Mouse (Mus musculus) heart, embryonic 16.5 days (tissue): ENCODE results near the gene Raver2. TPM values are rescaled to one million over a fixed set of nuclear protein-coding genes. Genes with fewer than 3 reads are reported as not detected.
A peak's percentile ranks its signal among the peaks of the same experiment; 100 is the strongest.

Experiments used
- ATAC-seq: fragments of 200-750 bp; cut with Nextera tagmentation; replicated peaks from 2 replicates; pipeline ENCODE4 v1.8.0; 2017; ENCODE audit warnings: moderate number of reproducible peaks; ENCODE audit not compliant: insufficient read depth, low FRiP score; ENCODE audit errors: extremely low read depth
- H3K27ac ChIP-seq: fragments of 300-500 bp; sonication (generic); 2 replicates; pipeline ENCODE4 v1.5.1; 2014; ENCODE audit warnings: mild to moderate bottlenecking, low read length, control low read depth, moderate library complexity
- H3K27me3 ChIP-seq: fragments of 300-500 bp; sonication (generic); 2 replicates; pipeline ENCODE4 v1.6.1; 2014; ENCODE audit warnings: low read length, mixed read lengths; ENCODE audit not compliant: control insufficient read depth, insufficient read depth
- H3K36me3 ChIP-seq: fragments of 300-500 bp; sonication (generic); 2 replicates; pipeline ENCODE4 v1.6.1; 2014; ENCODE audit not compliant: control insufficient read depth, insufficient read depth
- H3K4me1 ChIP-seq: fragments of 300-500 bp; sonication (generic); 2 replicates; pipeline ENCODE4 v1.6.1; 2014; ENCODE audit warnings: low read length, mixed read lengths; ENCODE audit not compliant: control insufficient read depth, insufficient read depth
- H3K4me2 ChIP-seq: fragments of 300-500 bp; sonication (generic); 2 replicates; pipeline ENCODE4 v1.6.1; 2014; ENCODE audit warnings: low read depth, mild to moderate bottlenecking, control low read depth, low read length
- H3K4me3 ChIP-seq: fragments of 300-500 bp; sonication (generic); 2 replicates; pipeline ENCODE4 v1.5.1; 2014; ENCODE audit warnings: mild to moderate bottlenecking, control low read depth, low read length
- H3K9ac ChIP-seq: fragments of 300-500 bp; sonication (generic); 2 replicates; pipeline ENCODE4 v1.6.1; 2014; ENCODE audit warnings: low read length, control low read depth
- H3K9me3 ChIP-seq: fragments of 300-500 bp; sonication (generic); replicated peaks from 2 replicates; pipeline ENCODE4 v1.6.1; 2016; ENCODE audit warnings: low read length; ENCODE audit not compliant: control insufficient read depth
- WGBS: fragments of 180-500 bp; shearing (Covaris S2); extraction: QIAGEN DNeasy Blood & Tissue Kit; methylation state at CpG from one replicate; pipeline ENCODE4 v1.1.7; 2014; 5-methylcytosine and 5-hydroxymethylcytosine counted together
- polyA plus RNA-seq: library from polyadenylated mRNA; unstranded; fragments of >200 nt; fragmentation: Nextera tagmentation; extraction: Ambion mirVana; gene quantifications from 2 replicates; pipeline ENCODE4 v1.2.1, GENCODE M21; 2015

The Raver2 gene
- polyA plus RNA-seq, 1 experiment from 2014 or later: 4.2 TPM

DNA sequence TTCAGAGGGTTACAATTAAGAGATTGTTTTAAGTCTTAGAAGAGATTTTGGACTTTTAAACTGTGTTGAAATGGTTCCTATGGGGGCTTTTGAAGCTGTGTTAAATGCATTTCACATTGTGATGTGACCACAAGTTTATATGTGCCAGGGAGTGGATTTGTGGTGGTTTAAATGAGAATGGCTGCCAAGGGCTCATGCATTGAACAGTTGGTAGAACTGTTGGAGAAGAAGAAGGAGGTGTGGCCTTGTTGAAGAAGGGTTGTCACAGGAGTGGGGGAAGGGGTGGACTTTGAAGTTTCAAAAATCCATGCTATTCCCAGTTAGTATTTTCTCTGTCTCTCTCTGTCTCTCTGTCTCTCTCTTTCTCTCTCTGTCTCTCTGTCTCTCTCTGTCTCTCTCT is 24.6 kb upstream of the Raver2 start:
- ATAC-seq: no peak
- Histone ChIP-seq H3K4me1 (no peaks in the 10 kb centered on the region), H3K9ac (no peak overlapping the region), H3K4me2 (no peak overlapping the region), H3K9me3 (no peaks in the 10 kb centered on the region), H3K27me3 (no peaks in the 10 kb centered on the region), H3K4me3 (no peak overlapping the region), H3K27ac (no peak overlapping the region), H3K36me3 (no peaks in the 10 kb centered on the region)

GRCm38 (mm10) chr4:101046576-101046975 is 22.2 kb upstream of the Raver2 start:
- no peak overlapping the region for H3K4me2 ChIP-seq
- 71% methylated on average over 4 of the region's 4 CpGs for WGBS
- H3K4me3 ChIP-seq: no peak overlapping the region

GRCm38 (mm10) chr4:101062146-101062545 is 6.6 kb upstream of the Raver2 start:
- Histone ChIP-seq H3K4me3 (no peak overlapping the region), H3K27me3 (no peaks in the 10 kb centered on the region), H3K27ac (no peak overlapping the region), H3K4me2 (no peak overlapping the region), H3K9ac (no peak overlapping the region), H3K9me3 (no peaks in the 10 kb centered on the region), H3K4me1 (no peaks in the 10 kb centered on the region), H3K36me3 (no peaks in the 10 kb centered on the region)
- ATAC-seq: no peak
- 62% methylated on average over 2 of the region's 2 CpGs for WGBS

More at GRCm38 (mm10) chr4:101046576-101046975, 22.2 kb upstream of the Raver2 start:
- Histone ChIP-seq H3K27ac (no peak overlapping the region), H3K27me3 (no peaks in the 10 kb centered on the region), H3K9ac (no peak overlapping the region), H3K36me3 (no peaks in the 10 kb centered on the region), H3K9me3 (no peaks in the 10 kb centered on the region), H3K4me1 (no peaks in the 10 kb centered on the region)
- no peak for ATAC-seq

DNA sequence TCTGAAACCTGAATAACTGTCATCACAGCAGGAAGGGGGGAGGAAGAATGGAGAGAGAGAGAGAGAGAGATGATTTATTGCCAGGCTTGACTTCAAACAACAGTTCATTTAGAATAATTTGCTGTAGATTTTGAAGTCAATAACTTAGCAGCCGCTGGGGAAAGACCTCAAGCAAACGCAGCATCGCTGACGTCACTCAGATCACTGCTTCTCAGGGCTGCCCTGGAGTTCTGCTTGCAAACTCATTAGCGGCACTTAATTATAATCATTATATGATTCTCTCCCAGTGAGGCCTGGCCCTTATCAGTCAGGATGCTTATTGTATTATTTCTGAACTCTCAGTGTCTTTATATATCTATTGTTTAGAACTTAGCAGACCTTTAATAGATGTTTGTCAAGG is 2.4 kb upstream of the Raver2 start:
- H3K9ac ChIP-seq: no peak overlapping the region
- no peaks in the 10 kb centered on the region for H3K36me3 ChIP-seq
- ATAC-seq: no peak
- H3K4me2 ChIP-seq: no peak overlapping the region
- 63% methylated on average over 5 of the region's 5 CpGs for WGBS
- no peak overlapping the region for H3K27ac ChIP-seq
- 0 out of 2 replicates have a peak, but pooled peaks cover 5% of the 10 kb centered on the region for H3K4me1 ChIP-seq
- H3K27me3 ChIP-seq: peaks cover 7% of the 10 kb centered on the region; the same call in 1 of the 2 replicates
- H3K9me3 ChIP-seq: no peaks in the 10 kb centered on the region
- no peak overlapping the region for H3K4me3 ChIP-seq

DNA sequence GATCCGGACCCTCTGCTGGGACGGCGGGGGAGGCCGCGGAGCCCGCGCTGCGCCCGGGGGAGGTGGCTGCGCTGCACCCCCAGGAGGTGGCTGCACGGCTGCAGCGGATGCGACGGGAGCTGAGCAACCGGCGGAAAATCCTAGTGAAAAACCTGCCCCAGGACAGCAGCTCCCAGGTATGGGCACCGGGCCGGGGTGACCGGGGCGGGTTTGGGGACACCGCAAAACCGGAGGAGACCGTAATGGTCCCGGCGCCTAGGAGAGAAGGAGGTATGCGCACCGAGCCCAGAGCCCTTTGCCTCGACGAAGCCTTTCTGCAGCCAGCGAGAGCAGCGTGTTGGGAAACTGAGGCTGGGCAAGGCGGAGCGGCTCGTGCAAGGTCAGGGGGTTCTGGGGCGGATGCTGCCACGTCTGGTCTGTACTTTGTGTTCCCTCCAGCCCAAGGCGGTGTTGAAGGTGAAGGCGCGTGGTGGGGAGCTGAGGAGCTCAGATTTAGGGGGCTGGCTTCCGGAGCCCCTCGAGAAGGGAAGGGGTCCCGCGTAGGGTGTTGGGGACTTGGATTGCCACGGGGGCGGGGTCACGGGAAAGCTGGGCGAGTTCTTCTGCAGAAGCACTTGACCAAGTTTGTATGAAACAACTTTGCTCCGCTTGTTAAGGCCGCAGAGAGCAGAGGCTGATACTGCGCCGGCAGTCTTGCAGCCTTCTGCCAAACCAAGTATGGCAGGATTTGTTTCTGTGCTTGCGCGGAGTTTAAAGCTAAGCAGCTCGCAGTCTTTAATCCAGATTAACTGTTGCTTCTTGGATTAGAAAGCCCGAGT is 580 bp downstream of the Raver2 start:
- Histone ChIP-seq H3K9ac (peak overlapping the region; percentile 80), H3K4me2 (peak overlapping the region; percentile 95), H3K9me3 (no peaks in the 10 kb centered on the region), H3K4me1 (0 out of 2 replicates have a peak, but pooled peaks cover 5% of the 10 kb centered on the region), H3K27me3 (peaks cover 7% of the 10 kb centered on the region; the same call in 1 of the 2 replicates), H3K4me3 (peak overlapping the region; percentile 72), H3K36me3 (no peaks in the 10 kb centered on the region), H3K27ac (no peak overlapping the region)
- peak; percentile 46 for ATAC-seq
- 1% methylated on average over 55 of the region's 55 CpGs for WGBS

GRCm38 (mm10) chr4:101071570-101071969 is 2.8 kb downstream of the Raver2 start:
- Histone ChIP-seq H3K4me2 (no peak overlapping the region), H3K4me3 (no peak overlapping the region), H3K36me3 (no peaks in the 10 kb centered on the region), H3K27me3 (peaks cover 7% of the 10 kb centered on the region; the same call in 1 of the 2 replicates), H3K9ac (no peak overlapping the region), H3K9me3 (no peaks in the 10 kb centered on the region), H3K4me1 (0 out of 2 replicates have a peak, but pooled peaks cover 5% of the 10 kb centered on the region), H3K27ac (no peak overlapping the region)
- ATAC-seq: no peak
- WGBS: 82% methylated on average over 4 of the region's 4 CpGs

- Histone ChIP-seq H3K4me1 (no peaks in the 10 kb centered on the region), H3K4me3 (no peak overlapping the region), H3K4me2 (no peak overlapping the region), H3K9me3 (no peaks in the 10 kb centered on the region), H3K36me3 (no peaks in the 10 kb centered on the region), H3K27ac (no peak overlapping the region), H3K27me3 (no peaks in the 10 kb centered on the region), H3K9ac (no peak overlapping the region)
- WGBS: 66% methylated on average over 3 of the region's 3 CpGs
- no peak for ATAC-seq
These were observed 7.6 kb downstream of the Raver2 start for GRCm38 (mm10) chr4:101076425-101076824.

GRCm38 (mm10) chr4:101080016-101080415 is 11.2 kb downstream of the Raver2 start:
- WGBS: 24% methylated on average over 3 of the region's 3 CpGs
- Histone ChIP-seq H3K9ac (no peak overlapping the region), H3K27ac (no peak overlapping the region), H3K36me3 (no peaks in the 10 kb centered on the region), H3K9me3 (no peaks in the 10 kb centered on the region), H3K4me3 (no peak overlapping the region), H3K4me1 (peaks cover 4% of the 10 kb centered on the region; the same call in 1 of the 2 replicates), H3K4me2 (no peak overlapping the region), H3K27me3 (no peaks in the 10 kb centered on the region)
- ATAC-seq: no peak

DNA sequence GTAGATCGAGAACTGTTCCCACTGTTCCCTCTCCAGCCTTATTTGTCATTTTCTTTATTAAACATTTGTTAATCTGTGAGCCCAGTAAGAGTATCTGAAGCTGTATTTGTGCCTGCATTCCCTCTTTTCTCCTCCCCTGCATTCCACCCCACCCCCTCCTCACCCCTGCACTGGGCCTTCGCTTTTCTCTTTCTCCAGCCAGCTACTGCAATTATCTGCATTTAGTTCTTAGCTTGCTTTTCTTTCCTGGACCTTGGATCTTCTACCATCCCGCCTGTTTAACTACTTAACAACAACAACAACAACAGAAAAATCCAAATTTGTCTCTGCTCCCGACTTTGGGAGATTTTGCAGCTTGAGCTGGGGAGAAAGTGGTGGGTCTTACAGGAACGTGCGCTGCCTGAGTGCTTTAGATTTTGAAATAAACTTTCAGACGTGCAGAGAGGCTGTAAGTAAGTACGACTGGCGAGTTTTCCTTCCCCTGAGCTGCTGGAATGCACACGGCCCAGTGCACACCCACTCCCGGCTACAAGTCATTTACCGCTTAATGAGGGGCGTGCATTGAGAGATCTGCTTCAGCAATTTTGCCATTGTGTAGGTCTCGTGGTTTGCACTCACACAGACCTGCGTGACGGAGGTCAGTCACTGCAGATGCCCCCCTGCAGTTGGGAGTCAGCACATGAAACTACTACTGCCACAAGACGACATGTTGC is 13.5 kb downstream of the Raver2 start:
- Histone ChIP-seq H3K9me3 (no peaks in the 10 kb centered on the region), H3K27me3 (no peaks in the 10 kb centered on the region), H3K36me3 (no peaks in the 10 kb centered on the region), H3K27ac (no peak overlapping the region), H3K4me1 (peaks cover 4% of the 10 kb centered on the region; the same call in 1 of the 2 replicates), H3K9ac (no peak overlapping the region), H3K4me2 (no peak overlapping the region), H3K4me3 (no peak overlapping the region)
- ATAC-seq: no peak
- WGBS: 52% methylated on average over 17 of the region's 17 CpGs
